Mouse (Mus musculus) forebrain, postnatal 0 days (tissue): Measurements from ENCODE around the gene Rer1. TPM values are rescaled to one million over a fixed set of nuclear protein-coding genes. Genes with fewer than 3 reads are reported as not detected.

Experiments
- ATAC-seq: fragments of 200-750 bp; cut with Nextera tagmentation; 2 replicates; pipeline ENCODE4 v1.8.0; 2017; ENCODE audit warnings: mild to moderate bottlenecking, moderate library complexity
- DNase-seq: peaks from one replicate; pipeline ENCODE4 v3.0.0-alpha.2; 2015
- H3K27ac ChIP-seq: fragments of 300-500 bp; sonication (generic); 2 replicates; pipeline ENCODE4 v1.5.1; 2014; ENCODE audit warnings: low read depth, mild to moderate bottlenecking, antibody characterized with exemption, low read length, moderate library complexity, mixed read lengths
- H3K27me3 ChIP-seq: fragments of 300-500 bp; sonication (generic); 2 replicates; pipeline ENCODE4 v1.6.1; 2014; ENCODE audit warnings: mild to moderate bottlenecking, low read length, mixed read lengths; ENCODE audit not compliant: insufficient read depth
- H3K36me3 ChIP-seq: fragments of 300-500 bp; sonication (generic); 2 replicates; pipeline ENCODE4 v1.6.1; 2014; ENCODE audit warnings: mild to moderate bottlenecking, moderate library complexity; ENCODE audit not compliant: insufficient read depth
- H3K4me1 ChIP-seq: fragments of 300-500 bp; sonication (generic); 2 replicates; pipeline ENCODE4 v1.6.1; 2014; ENCODE audit warnings: antibody characterized with exemption; ENCODE audit not compliant: insufficient read depth
- H3K4me2 ChIP-seq: fragments of 300-500 bp; sonication (generic); 2 replicates; pipeline ENCODE4 v1.6.1; 2014; ENCODE audit warnings: low read depth, mild to moderate bottlenecking, moderate library complexity
- H3K4me3 ChIP-seq: fragments of 300-500 bp; sonication (generic); 2 replicates; pipeline ENCODE4 v1.5.1; 2014; ENCODE audit warnings: low read depth, low read length, mixed read lengths
- H3K9ac ChIP-seq: fragments of 300-500 bp; sonication (generic); 2 replicates; pipeline ENCODE4 v1.6.1; 2014; ENCODE audit warnings: mild to moderate bottlenecking
- H3K9me3 ChIP-seq: fragments of 300-500 bp; sonication (generic); 2 replicates; pipeline ENCODE4 v1.6.1; 2016; ENCODE audit warnings: low read length
- CTCF ChIP-seq: sonication (generic); IDR thresholded peaks from 2 replicates; pipeline ENCODE4 v1.5.1; 2016; ENCODE audit warnings: antibody characterized with exemption, control low read depth, low read depth
- WGBS: fragments of 180-500 bp; shearing (Covaris S2); extraction: QIAGEN DNeasy Blood & Tissue Kit; methylation state at CpG from one replicate; pipeline ENCODE4 v1.1.7; 2014; 5-methylcytosine and 5-hydroxymethylcytosine counted together
- polyA plus RNA-seq: library from polyadenylated mRNA; unstranded; fragments of >200 nt; fragmentation: Nextera tagmentation; extraction: Ambion mirVana; gene quantifications from 2 replicates; pipeline ENCODE4 v1.2.1, GENCODE M21; 2015
- total RNA-seq: library from RNA; depleted of rRNA; stranded (reverse); fragments of >200 nt; gene quantifications from 2 replicates; pipeline ENCODE4 v1.2.3, GENCODE M21; 2014

Rer1 gene
- total and polyA plus RNA-seq, 2 experiments from 2014 or later: 92.4 to 136 TPM

- Histone ChIP-seq H3K4me1 (peaks cover 14% of the 10 kb centered on the region), H3K4me3 (no peak overlapping the region), H3K27ac (peak overlapping the region; percentile 29; the same call in 1 of the 2 replicates), H3K9ac (no peak overlapping the region), H3K4me2 (no peak overlapping the region), H3K36me3 (no peaks in the 10 kb centered on the region), H3K9me3 (no peaks in the 10 kb centered on the region), H3K27me3 (no peaks in the 10 kb centered on the region)
- WGBS: 83% methylated on average over 10 of the region's 10 CpGs
- peak; percentile 36 for TF ChIP-seq CTCF
- ATAC-seq (no peak), DNase-seq (no peak)
These were observed 43.1 kb upstream of the Rer1 start for GRCm38 (mm10) chr4:155129132-155129917.

GRCm38 (mm10) chr4:155128411-155128810 lies 42.2 kb upstream of the Rer1 start:
- Histone ChIP-seq H3K9ac (no peak overlapping the region), H3K27ac (no peak overlapping the region), H3K9me3 (no peaks in the 10 kb centered on the region), H3K4me2 (no peak overlapping the region), H3K4me1 (peaks cover 10% of the 10 kb centered on the region; the same call in 1 of the 2 replicates), H3K36me3 (no peaks in the 10 kb centered on the region), H3K4me3 (no peak overlapping the region), H3K27me3 (no peaks in the 10 kb centered on the region)
- TF ChIP-seq CTCF: no peak
- no peak for DNase-seq
- no peak for ATAC-seq
- 95% methylated on average over 15 of the region's 15 CpGs for WGBS

- ATAC-seq (no peak), DNase-seq (no peak)
- H3K9me3 ChIP-seq: no peaks in the 10 kb centered on the region
- TF ChIP-seq CTCF: no peak
- peaks cover 20% of the 10 kb centered on the region; the same call in 1 of the 2 replicates for H3K4me1 ChIP-seq
- H3K27ac ChIP-seq: no peak overlapping the region
- H3K4me3 ChIP-seq: no peak overlapping the region
- H3K4me2 ChIP-seq: no peak overlapping the region
- H3K27me3 ChIP-seq: no peaks in the 10 kb centered on the region
- no peak overlapping the region for H3K9ac ChIP-seq
- 76% methylated on average over 7 of the region's 7 CpGs for WGBS
- no peaks in the 10 kb centered on the region for H3K36me3 ChIP-seq
These were observed 40.6 kb upstream of the Rer1 start for GRCm38 (mm10) chr4:155126602-155127372.

GRCm38 (mm10) chr4:155126194-155126593 lies 40.0 kb upstream of the Rer1 start:
- WGBS: 89% methylated on average over 5 of the region's 5 CpGs
- Histone ChIP-seq H3K4me2 (no peak overlapping the region), H3K4me1 (peaks cover 20% of the 10 kb centered on the region; the same call in 1 of the 2 replicates), H3K27ac (no peak overlapping the region), H3K9ac (no peak overlapping the region), H3K4me3 (no peak overlapping the region), H3K27me3 (no peaks in the 10 kb centered on the region), H3K36me3 (no peaks in the 10 kb centered on the region), H3K9me3 (no peaks in the 10 kb centered on the region)
- ATAC-seq: no peak
- DNase-seq: no peak
- no peak for TF ChIP-seq CTCF

- ATAC-seq (no peak), DNase-seq (no peak)
- Histone ChIP-seq H3K9me3 (no peaks in the 10 kb centered on the region), H3K27ac (no peak overlapping the region), H3K27me3 (no peaks in the 10 kb centered on the region), H3K9ac (no peak overlapping the region), H3K4me3 (no peak overlapping the region), H3K36me3 (no peaks in the 10 kb centered on the region), H3K4me2 (no peak overlapping the region), H3K4me1 (peaks cover 16% of the 10 kb centered on the region; the same call in 1 of the 2 replicates)
- TF ChIP-seq CTCF: no peak
- 67% methylated on average over 7 of the region's 7 CpGs for WGBS
These were observed 39.1 kb upstream of the Rer1 start for GRCm38 (mm10) chr4:155125310-155125709.

GRCm38 (mm10) chr4:155123868-155124534 lies 37.8 kb upstream of the Rer1 start:
- no peak overlapping the region for H3K9ac ChIP-seq
- no peak for DNase-seq

More at GRCm38 (mm10) chr4:155123868-155124534, 37.8 kb upstream of the Rer1 start:
- peaks cover 10% of the 10 kb centered on the region; the same call in 1 of the 2 replicates for H3K4me1 ChIP-seq
- WGBS: 85% methylated on average over 9 of the region's 9 CpGs
- no peaks in the 10 kb centered on the region for H3K9me3 ChIP-seq
- H3K4me3 ChIP-seq: no peak overlapping the region
- no peak overlapping the region for H3K27ac ChIP-seq
- peak; percentile 16 for TF ChIP-seq CTCF
- no peaks in the 10 kb centered on the region for H3K27me3 ChIP-seq
- no peaks in the 10 kb centered on the region for H3K36me3 ChIP-seq
- H3K4me2 ChIP-seq: no peak overlapping the region
- no peak for ATAC-seq
